Mouse (Mus musculus): Measurements from ENCODE around the gene Fbxl2.
A peak's percentile ranks its signal among the peaks of the same experiment; 100 is the strongest.
"Not testable (repeated sequence)": the region's sequence is repeated elsewhere in the genome, so short reads cannot be mapped to it uniquely, and the experiment has no call there.

The Fbxl2 gene

DNA sequence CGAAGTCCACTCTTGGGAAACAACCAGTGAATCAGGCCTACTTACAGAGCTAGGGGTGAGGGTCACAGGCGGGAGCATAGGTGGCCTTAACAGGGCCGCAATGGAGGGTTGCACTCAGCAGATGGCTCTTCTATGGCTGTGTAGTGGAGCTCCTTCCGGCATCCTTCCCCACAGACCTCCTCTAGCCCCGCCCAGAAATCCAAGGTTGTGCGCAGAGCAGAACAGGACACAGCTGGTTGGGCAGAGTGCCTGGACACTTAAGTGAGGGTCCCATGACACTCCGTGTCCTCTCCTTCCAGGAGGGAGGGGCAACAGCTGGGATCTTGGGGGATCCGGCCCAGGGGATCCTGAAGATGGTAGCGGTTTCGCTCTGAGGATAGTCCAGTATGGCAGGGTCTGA lies at the start of gene Fbxl2:
Gene Fbxl2, minus strand, starts transcription at position 164 of the 400 bp plus-strand sequence.
- peak; percentile 86 for DNase-seq (ENCODE audit: low read depth, low spot score)

DNA sequence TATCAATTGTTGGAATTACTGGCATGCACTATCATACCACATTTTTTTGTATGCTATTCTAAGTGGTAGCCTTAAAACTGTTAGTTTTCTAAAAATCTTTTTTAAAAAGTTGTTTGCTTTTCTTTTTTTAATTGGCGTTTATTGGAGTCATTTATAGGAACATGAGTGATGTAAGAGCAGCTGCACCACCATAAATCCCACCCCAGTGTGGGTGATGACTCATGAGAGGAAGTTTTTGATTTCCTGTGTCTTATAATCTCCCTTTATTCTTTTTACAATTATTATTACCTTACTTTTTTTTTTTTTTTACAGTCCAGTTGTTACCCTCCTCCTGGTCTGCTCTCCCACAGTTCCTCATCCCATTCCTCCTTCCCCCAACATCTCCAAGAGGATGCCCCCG lies 48.9 kb upstream of the Fbxl2 start:
- no peak for DNase-seq (ENCODE audit: low read depth, low spot score)

DNA sequence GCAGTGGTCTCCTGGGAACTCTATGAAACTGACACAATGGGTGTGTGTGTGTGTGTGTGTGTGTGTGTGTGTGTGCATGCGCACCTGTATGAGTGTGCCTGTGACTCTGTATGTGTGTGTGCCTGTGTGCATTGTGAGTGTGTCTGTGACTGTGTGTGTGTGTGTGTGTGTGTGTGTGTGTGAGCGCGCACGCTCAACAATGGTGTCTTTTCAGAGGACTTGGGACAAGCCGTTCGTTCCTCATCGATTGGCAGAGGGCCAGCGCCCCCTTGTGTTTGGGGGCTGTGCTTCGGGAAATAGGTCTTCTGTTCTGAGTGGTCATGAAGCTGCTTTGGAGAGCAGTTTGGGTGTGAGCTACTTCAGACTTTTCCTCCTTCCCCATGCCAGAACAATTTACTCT lies 46.2 kb upstream of the Fbxl2 start:
- DNase-seq (ENCODE audit: low read depth, low spot score) = peak; percentile 84

DNA sequence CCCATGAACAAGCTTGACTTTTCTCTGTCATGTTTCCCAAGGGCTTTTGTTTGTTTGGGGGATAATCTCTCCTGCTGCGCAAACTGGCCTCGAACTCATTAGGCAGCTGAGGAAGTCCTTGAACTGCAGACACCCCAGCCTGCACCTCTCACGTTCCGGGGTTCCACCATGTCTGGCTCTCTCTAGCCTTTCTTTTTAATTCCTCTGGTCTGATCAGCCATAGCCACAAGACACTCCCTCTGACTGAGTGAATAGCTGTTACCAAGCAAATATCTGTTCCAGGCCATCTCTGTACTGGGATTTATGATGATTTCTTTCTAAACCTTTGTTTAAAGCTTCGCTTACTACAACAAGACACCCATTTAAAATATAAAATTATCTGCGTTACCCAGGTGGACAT lies 42.9 kb upstream of the Fbxl2 start:
- DNase-seq (ENCODE audit: low read depth, low spot score) = not testable (repeated sequence)

DNA sequence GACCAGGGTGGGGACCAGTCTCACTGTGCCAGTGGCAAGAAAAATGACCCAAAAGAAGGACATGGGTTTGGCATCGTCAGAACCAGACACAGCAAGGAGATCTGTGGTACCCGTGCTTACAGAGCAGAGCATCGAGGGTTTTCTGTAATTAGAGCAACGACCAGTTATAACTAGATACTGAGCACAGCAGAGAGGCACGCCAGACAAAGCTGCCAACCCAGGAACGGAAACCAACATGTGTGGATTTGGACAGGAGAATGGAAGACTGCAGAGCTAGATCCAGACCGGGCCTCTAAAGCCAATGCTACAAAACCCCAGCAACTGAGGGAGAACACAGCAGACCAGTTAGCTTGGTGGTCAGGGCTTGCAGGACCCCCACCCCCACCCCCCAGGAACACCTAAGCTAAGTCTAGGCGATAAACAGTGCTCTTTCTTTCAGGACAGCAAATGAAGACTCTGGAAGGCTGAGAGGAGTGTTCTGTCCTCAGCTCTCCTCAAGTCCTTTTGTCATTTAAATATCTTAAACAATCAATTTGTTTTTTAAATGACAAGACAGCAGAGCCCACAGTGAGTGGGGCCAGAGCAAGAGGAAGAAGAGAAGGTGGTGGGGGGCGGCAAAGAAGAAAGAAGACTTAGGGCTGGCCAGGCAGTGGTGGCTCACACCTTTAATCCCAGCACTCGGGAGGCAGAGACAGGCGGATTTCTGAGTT lies 41.3 kb upstream of the Fbxl2 start:
- DNase-seq (ENCODE audit: low read depth, low spot score) = peak; percentile 84

DNA sequence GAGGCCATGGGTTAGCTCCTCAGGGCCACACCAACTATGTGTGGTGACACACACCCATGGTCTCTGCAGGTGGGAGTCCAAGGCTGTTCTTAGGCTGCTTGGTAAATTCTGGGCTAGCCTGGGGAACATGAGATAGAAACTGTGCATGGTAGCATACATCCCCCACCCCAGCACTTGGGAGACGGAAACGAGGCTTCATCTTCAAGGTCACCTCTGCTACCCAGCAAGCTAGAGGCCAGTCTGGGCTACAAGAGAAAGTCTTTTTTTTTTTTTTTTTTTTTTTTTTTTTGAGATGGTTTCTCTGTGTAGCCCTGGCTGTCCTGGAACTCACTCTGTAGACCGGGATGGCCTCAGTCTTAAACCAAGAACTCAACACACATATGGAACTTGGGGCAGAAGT lies 40.4 kb upstream of the Fbxl2 start:
- DNase-seq (ENCODE audit: low read depth, low spot score) = peak; percentile 28

DNA sequence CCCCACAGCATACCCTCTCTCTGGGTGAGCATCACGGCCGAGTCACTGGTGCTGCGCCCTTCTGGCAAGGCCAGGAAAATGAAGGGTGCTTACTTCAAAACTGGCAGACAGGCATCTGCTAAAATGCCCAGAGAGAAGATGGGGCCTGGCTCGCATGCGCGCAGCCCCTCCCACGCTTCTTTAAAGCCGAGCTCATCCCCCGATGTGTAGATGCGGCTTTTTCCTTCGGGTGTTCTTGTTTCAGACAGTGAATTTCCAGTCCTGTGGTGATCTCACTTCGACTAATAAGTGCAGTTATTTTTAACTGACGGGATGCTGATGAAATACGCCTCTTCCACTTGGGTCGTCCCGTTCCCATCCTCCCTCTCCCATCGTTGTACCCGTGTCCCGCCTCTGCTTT lies 27.7 kb upstream of the Fbxl2 start:
- no peak for DNase-seq (ENCODE audit: low read depth, low spot score)

DNA sequence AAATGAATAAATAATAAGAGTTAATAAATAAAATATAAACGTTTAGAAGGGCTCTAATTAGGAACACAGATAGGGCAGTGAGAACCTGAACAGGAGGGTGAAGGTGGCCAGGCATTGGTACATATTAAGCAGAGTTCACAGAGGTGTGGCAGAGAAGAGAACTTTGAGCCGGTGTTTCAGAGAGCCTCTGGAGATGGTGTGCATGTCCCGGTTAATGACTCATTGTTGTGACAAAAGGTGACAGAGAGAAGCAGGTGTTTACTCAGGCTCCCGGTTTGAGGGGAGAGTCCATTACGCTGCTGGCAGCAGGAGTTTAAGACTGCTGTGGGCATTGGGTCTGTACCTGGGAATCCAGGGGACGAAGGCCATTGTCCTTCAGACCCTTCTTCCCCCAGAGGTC lies 23.4 kb upstream of the Fbxl2 start:
- DNase-seq (ENCODE audit: low read depth, low spot score) = no peak

DNA sequence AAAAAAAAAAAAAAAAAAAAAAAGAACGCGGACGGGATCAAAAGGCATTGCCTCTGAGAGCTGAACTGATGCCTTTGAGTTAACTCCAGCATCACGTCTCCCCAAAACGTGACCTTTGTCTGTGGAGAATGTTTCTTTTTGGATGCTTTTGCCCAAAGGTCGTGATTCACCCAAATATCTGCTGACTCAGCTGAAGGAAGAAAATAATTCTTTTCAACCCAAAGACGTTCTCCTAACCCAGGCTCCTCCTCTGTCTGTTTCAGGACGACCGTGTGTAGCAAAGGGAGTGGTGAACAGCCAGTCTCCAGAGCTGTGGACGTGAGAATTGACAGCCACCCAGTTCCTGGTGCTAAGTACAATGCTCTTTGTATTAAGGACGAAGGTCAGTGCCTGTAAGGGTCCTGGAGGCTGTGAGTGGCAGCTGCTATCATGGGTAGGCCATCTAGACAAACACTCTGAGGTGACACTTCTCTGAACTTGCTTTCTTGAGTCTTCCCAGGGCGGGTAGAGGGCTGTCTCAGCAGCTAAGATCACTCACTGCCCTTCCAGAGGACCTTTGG lies 22.6 kb upstream of the Fbxl2 start:
- DNase-seq (ENCODE audit: low read depth, low spot score) = no peak

DNA sequence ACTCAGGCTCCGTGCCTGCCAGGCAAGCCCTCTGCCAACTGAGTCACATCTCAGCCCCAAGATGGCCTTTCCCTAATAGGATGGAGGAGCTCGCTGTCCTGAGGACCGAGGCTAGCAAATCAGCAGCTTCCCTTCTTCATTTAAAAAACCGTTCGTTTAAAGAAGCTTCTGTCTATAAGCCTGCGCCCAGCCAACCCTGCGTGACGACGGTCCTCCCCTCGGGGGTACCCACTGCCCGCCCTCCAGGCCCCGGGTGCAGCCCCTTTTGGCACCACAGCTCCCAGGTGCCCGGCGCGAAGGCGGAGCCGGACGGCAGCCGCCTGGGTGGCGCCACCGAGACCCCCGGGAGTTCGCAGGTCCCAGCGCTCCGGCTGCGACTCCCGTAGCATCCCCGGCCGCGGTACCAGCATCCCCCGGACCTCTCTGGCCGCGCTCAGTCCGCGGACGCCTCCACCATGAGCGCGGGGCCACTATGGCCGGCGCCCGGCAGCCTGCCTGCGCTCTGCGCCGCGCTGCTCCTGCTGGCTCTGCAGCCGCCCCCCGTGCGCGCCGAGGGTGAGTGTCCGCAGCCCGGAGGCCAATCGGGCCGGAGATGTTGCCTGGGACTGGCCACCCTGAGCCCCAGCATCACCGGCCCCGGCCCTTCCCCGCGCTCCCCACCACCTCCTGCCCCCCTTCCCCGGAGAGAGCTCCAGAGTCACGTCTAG lies 11.3 kb upstream of the Fbxl2 start, which contains the start of gene Susd5:
Gene Susd5, plus strand, starts transcription at position 51 of the 707 bp plus-strand sequence.
- peak; percentile 42 for DNase-seq (ENCODE audit: low read depth, low spot score)

DNA sequence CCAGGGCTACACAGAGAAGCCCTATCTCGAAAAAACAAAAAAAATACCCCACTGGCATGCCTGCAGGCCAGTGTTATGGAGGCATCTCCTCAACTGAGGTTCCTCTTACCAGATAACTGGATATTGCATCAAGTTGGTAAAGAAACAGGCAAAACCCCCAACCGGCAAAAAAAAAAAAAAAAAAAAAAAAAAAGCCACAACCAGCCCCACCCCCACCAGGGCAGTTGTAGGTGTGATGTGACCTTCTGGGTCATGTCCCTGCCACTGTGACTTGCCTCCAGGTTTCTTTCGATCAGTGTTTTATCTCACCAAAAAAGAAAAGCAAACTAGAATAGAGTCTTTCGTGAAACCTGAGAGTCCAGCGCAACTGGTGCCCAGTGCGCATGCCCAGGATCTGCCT lies 6.9 kb upstream of the Fbxl2 start:
- no peak for DNase-seq (ENCODE audit: low read depth, low spot score)

DNA sequence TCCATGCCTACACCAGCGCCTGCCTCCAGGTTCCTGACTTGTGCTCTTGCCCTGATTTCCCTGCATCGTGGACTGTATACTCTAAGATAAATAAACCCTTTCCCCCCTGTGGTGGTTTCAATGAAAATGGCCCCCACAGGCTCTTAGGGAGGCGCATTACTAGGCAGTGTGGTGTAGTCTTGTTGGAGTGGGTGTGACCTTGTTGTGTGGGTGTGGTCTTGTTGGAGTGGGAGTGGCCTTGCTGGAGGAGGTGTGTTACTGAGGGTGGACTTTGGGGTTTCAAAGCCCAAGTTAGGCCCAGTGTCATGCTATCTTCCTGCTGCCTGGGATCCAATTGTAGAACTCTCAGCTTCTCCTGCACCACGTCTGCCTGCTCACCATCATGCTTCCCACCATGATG lies 6.0 kb upstream of the Fbxl2 start:
- DNase-seq (ENCODE audit: low read depth, low spot score) = peak; percentile 54

DNA sequence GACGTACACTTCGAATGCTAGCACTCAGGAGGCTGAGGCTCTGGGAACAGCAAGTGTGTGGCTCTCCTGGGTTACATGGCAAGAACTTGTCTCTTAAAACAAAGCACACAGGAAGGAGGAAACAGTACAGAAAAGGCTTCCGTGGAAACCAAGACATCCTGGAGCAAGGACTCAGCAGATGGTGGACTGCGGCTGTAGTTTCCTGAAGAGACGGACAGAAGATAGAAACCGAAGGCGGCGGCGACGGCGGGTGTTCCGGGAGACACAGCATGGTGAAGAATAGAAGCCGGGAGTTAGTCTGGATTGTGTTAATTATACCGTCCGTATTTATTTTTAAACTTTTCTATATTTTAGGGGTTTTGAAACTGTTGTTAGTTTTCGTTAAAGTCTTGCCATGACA lies 4.8 kb upstream of the Fbxl2 start:
- no peak for DNase-seq (ENCODE audit: low read depth, low spot score)

DNA sequence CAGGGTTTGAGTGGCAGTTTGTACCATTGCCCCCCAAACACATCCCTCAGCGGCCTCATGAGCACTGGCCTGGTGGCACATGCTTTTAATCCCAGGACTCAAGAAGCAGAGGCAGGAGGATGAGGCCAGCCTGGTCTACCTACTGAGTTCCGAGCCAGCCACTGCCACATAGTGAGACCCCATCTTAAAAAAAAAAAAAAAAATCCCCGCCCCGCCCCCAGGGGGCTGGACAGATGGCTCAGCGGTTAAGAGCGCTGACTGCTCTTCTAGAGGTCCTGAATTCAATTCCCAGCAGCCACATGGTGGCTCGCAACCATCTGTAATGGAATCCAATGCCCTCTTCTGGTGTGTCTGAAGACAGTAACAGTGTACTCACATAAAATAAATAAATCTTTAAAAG lies 4.1 kb upstream of the Fbxl2 start:
- DNase-seq (ENCODE audit: low read depth, low spot score) = no peak

DNA sequence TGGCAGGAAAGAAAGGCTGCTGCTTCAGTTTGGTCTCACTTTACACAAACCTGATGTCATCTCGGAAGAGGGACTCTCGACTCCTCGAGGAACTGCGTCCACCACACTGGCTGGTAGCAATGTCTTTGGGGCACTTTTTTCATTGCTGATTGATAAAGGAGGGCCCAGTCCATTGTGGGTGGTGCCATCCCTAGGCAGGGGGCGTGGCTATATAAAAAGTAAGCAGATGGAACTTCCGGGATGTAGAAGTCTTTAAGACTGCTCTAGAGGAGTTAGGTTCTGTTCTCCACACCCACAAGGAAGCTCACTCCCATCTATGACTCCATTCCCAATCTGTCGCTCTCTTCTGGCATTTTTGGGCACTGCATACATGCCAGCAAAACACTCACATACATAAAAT lies 685 bp upstream of the Fbxl2 start:
- peak; percentile 53 for DNase-seq (ENCODE audit: low read depth, low spot score)

DNA sequence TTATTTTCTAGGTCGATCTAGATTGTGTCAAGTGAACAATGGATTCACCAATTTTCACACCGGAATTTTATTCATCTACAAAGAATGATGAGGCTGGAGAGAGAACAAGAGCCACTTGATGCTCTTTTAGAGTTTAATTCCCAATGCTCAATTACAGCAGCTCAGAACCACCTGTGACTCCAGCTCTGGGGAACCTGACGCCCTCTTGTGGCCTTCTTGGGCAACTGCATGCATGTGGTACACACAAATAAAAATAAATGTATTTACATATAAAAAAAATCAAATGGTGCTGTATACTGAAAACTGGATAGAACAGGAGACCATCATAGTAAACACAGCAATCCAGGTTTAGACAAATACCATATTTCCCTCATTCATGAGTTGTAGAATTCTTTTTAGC lies 1.5 kb downstream of the Fbxl2 start:
- DNase-seq (ENCODE audit: low read depth, low spot score) = peak; percentile 80

DNA sequence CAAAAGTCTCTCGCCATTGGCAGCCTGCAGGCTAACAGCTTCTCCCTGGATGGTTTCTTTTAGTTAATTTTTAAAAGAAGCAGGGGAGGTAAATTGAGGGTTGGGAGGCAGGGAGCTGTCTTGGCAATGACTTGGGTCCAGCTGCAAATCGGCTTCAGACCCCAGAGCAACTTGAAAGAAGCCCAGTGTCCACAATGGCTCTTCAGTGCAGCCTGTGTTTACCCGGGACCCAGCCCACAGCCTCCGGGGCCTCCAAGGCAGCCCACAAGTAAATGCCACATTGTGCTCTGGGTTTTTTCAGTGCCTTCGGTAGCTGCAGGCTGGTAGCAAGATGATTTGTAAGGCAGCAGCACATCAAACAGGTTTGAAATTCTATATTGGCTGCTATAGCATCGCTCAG lies 3.5 kb downstream of the Fbxl2 start:
- no peak for DNase-seq (ENCODE audit: low read depth, low spot score)

DNA sequence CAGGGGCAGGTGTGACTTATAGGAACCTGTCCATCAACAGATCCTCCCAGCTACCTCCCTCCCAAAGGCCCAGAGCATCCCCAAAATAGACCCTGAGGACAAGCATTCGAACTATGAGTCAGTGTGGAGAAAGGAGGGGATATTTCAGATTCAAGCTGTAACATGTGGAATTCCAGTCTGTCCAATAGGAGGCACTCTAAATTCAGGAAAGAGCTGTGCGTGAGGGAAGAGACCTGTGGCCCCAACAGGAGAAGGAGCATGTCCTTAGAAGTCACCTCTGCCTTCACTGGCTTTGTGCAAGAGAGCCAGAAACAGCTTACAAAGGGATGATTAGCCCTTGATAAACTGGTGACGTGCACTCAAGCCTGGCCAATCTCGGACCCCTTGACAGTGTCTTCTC lies 5.0 kb downstream of the Fbxl2 start:
- peak; percentile 41 for DNase-seq (ENCODE audit: low read depth, low spot score)

DNA sequence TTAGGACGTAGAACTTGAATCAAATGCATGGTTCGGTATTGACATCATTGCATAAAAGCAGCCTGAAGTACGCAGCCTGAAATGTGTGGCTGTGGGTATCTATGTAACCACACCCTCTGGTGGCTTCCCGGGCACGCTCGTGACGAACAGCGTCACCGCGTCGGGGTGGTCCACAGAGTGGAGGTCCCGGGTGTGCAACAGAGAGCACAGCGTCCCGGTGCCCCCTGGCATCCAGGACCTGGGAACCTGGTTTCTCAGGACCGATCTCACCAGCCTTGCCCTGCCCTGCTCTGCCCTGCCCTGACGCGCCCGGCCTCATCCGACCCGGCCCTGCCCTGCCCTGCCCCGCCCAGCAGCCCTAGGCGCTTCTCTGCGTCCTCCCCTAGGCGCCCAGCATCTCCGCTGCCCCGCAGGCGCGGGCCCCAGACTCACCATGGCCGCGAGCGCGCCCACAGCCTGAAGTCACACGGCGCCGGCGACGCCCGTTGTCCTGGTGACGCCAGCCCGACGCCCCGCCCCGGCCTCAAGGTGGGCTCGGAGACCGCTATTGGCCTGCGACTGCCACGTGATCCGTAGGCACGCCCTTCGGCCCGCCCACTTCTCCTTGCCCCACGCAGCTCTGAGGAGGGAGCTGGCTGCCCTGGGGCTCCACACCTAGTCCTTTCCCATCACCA lies 19.6 kb downstream of the Fbxl2 start:
- DNase-seq (ENCODE audit: low read depth, low spot score) = peak; percentile 97

DNA sequence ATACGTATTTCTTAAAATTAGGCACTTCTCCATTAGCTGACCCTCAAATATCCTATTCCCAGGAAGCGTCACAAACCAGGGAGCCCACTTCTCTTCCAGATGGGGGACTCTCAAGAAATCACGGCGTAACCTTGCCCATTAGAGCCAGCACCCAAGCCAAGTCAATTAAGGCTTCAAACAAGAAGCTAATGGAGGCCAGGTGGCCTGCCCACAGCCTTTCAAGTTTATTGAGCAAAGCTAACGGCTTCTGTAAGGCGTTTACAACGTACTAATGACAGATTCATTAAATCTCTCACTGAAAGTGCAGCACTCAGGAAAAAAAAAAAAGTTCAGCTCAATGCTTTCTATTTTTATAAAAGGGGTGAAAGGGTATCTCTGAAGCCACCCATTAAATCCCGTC lies 20.1 kb downstream of the Fbxl2 start:
- no peak for DNase-seq (ENCODE audit: low read depth, low spot score)

DNA sequence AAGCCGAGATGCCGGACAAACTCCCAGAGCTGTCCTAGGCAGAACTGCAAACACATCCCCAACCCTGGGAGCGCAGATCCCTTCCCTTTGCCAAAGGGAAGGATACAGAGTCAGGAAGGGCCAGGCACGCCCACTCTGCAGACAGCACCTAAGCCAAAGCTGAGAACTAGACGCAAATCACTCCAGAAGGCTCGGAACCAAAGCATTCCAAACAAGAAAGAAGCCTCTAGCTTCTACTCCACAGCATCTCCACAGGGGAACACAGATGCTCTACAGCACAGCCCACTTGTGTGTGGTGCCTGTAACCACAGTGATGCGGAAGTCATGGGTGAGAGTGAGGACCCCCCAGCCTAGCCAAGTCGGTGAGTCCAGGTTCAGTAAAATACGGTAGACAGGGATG lies 20.8 kb downstream of the Fbxl2 start:
- DNase-seq (ENCODE audit: low read depth, low spot score) = no peak

DNA sequence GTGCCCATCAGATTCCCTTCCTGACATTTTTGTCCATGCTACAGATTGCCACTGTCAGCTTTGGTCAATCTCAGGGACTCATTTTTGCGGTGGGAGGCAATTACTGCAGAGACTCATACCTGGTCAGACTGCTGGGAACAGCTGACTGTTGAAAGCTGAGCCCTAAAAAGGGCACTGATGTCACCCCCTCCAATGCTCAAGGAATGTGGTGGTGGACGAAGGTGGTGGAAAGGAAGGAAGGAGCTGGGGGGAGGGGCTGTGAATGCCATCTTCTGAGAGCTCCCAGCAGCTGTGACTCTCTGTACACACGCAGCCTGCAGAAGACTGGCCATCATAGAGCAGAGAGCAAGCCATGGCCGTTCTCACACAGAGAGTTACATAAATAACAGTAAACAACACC lies 23.9 kb downstream of the Fbxl2 start:
- DNase-seq (ENCODE audit: low read depth, low spot score) = no peak

Measured in ZHBTc4 (cell line).